Mouse (Mus musculus) kidney, postnatal 0 days (tissue): Measurements from ENCODE around the gene B4gat1. TPM values are rescaled to one million over a fixed set of nuclear protein-coding genes. Genes with fewer than 3 reads are reported as not detected.

Source experiments
- ATAC-seq: fragments of 200-750 bp; cut with Nextera tagmentation; replicated peaks from 2 replicates; pipeline ENCODE4 v1.8.0; 2017; ENCODE audit warnings: low read depth, moderate number of reproducible peaks, moderate TSS enrichment, moderate library complexity; ENCODE audit not compliant: low FRiP score
- DNase-seq: peaks from one replicate; pipeline ENCODE4 v3.0.0-alpha.2; 2016; ENCODE audit warnings: low spot score
- H3K27ac ChIP-seq: fragments of 300-500 bp; sonication (generic); 2 replicates; pipeline ENCODE4 v1.5.1; 2014; ENCODE audit warnings: mild to moderate bottlenecking
- H3K27me3 ChIP-seq: fragments of 300-500 bp; sonication (generic); 2 replicates; pipeline ENCODE4 v1.6.1; 2014; ENCODE audit warnings: low read length, mixed read lengths; ENCODE audit not compliant: insufficient read depth
- H3K36me3 ChIP-seq: fragments of 300-500 bp; sonication (generic); 2 replicates; pipeline ENCODE4 v1.6.1; 2014; ENCODE audit warnings: low read length, mixed read lengths; ENCODE audit not compliant: insufficient read depth
- H3K4me1 ChIP-seq: fragments of 300-500 bp; sonication (generic); replicated peaks from 2 replicates; pipeline ENCODE4 v1.6.1; 2014; ENCODE audit warnings: antibody characterized with exemption, low read length, mixed read lengths; ENCODE audit not compliant: insufficient read depth
- H3K4me2 ChIP-seq: fragments of 300-500 bp; sonication (generic); 2 replicates; pipeline ENCODE4 v1.6.1; 2014; ENCODE audit warnings: mild to moderate bottlenecking, low read length, moderate library complexity, mixed read lengths
- H3K4me3 ChIP-seq: fragments of 300-500 bp; sonication (generic); replicated peaks from 2 replicates; pipeline ENCODE4 v1.5.1; 2014; ENCODE audit warnings: low read depth, low read length
- H3K9ac ChIP-seq: fragments of 300-500 bp; sonication (generic); 2 replicates; pipeline ENCODE4 v1.6.1; 2014; ENCODE audit warnings: low read depth, low read length
- H3K9me3 ChIP-seq: fragments of 300-500 bp; sonication (generic); replicated peaks from 2 replicates; pipeline ENCODE4 v1.6.1; 2016; ENCODE audit warnings: low read length, inconsistent platforms, mixed read lengths
- CTCF ChIP-seq: IDR thresholded peaks from 2 replicates; pipeline ENCODE4 v1.5.1; 2016; ENCODE audit warnings: antibody characterized with exemption, low read depth, mild to moderate bottlenecking, moderate library complexity
- WGBS: fragments of 180-500 bp; shearing (Covaris S2); extraction: QIAGEN DNeasy Blood & Tissue Kit; methylation state at CpG from one replicate; pipeline ENCODE4 v1.1.7; 2014; 5-methylcytosine and 5-hydroxymethylcytosine counted together
- polyA plus RNA-seq: library from polyadenylated mRNA; unstranded; fragments of >200 nt; fragmentation: Nextera tagmentation; extraction: Ambion mirVana; gene quantifications from 2 replicates; pipeline ENCODE4 v1.2.1, GENCODE M21; 2015

The B4gat1 gene
- polyA plus RNA-seq, 1 experiment from 2014 or later = 57.1 TPM

DNA sequence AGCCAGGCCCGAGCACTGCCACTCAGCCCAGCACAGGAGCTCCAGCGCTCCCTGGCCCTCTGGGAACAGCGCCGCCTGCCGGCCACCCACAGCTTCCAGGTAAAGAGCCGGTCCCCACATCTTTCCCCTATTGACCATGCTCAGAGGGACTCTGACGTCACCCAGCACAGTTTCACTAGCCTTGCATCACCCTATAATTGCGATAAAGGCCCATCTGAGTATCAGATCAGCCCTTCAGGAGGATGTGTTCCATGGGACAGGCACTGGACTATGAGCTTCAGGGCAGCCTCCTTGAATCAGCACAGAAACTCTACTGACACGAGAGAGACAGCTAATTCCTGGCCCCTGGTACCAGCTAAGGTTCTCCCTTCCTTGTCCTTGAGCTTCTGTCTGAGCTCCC, 15.3 kb downstream of the B4gat1 start:
- no peak overlapping the region for H3K27ac ChIP-seq
- no peaks in the 10 kb centered on the region for H3K9me3 ChIP-seq
- DNase-seq (peak; percentile 66), ATAC-seq (peak; percentile 8)
- H3K36me3 ChIP-seq = 0 out of 2 replicates have a peak, but pooled peaks cover 2% of the 10 kb centered on the region
- peaks cover 26% of the 10 kb centered on the region for H3K4me1 ChIP-seq
- TF ChIP-seq CTCF = peak; percentile 81
- H3K4me2 ChIP-seq = no peak overlapping the region
- no peaks in the 10 kb centered on the region for H3K27me3 ChIP-seq
- H3K4me3 ChIP-seq = no peak overlapping the region
- 30% methylated on average over 9 of the region's 9 CpGs for WGBS
- no peak overlapping the region for H3K9ac ChIP-seq

DNA sequence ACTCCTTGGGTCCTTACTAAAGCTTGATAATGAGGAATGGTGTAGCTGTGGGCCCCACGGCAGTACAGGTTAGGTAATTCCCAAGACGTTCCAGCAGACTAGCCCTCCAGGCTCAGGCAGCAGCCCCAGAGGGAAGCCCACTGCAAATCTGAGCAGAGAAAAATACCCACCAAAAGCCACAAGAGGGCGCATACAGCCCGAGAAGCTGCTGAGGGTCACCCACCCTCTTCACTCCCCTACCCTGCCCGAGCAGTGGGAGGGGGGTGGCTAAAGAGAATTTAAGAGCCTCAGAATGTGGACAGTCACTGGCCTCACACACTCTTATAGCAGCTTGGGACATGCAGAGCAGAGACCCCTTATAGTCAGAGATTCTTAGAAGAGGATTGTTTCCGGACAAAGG, 17.6 kb downstream of the B4gat1 start:
- no peak overlapping the region for H3K9ac ChIP-seq
- no peak overlapping the region for H3K4me3 ChIP-seq
- ATAC-seq (peak; percentile 17; the same call in 1 of the 2 replicates), DNase-seq (peak; percentile 83)
- H3K36me3 ChIP-seq = no peaks in the 10 kb centered on the region
- peaks cover 37% of the 10 kb centered on the region for H3K4me1 ChIP-seq
- H3K9me3 ChIP-seq = no peaks in the 10 kb centered on the region
- peak; percentile 76 for TF ChIP-seq CTCF
- H3K4me2 ChIP-seq = no peak overlapping the region
- H3K27ac ChIP-seq = no peak overlapping the region
- WGBS = 9% methylated on average over 6 of the region's 6 CpGs
- no peaks in the 10 kb centered on the region for H3K27me3 ChIP-seq

DNA sequence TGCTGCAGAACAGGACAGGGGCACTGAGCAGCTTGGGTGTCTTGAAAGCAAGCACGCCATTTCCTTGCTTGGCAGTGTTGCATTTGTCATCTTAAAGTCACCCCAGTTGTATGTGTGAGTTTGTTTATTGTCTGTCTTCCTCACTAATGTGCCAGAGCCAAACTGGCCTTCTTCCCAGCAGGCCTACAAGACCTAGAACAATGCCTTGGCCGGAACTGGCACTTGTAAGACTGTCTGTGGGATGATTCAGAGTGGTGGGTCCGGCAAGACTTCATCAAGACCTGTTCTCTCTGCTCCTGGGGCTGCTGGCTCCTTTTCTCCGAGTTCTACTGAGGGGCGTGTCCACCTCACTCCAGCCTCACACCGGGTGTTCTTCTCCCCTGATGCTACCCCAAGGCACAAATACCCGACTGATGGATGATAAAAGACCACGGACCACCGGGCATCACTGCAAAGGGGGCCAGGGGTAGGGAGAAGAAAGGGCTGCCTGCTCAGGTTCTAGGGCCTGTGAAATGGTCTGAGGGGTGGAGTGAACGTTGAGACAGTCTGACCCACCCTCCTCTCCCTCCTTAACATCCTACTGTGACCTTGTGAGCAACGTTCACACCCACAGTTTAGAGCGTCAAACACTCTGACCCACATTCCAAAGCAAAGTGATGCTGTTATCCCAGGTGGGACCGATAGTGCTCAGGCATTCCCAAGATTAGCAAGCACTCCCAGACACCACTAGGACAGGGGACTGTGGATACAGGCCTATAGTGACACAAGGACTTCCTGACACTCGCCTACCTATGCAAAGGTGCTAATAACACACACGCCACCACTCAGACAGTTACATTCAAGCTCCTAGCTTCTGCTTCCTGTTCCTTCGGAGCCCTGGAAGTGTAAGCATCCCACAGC, 19.5 kb downstream of the B4gat1 start:
- no peak overlapping the region for H3K4me2 ChIP-seq
- H3K9ac ChIP-seq = no peak overlapping the region
- H3K4me1 ChIP-seq = peaks cover 30% of the 10 kb centered on the region

DNA sequence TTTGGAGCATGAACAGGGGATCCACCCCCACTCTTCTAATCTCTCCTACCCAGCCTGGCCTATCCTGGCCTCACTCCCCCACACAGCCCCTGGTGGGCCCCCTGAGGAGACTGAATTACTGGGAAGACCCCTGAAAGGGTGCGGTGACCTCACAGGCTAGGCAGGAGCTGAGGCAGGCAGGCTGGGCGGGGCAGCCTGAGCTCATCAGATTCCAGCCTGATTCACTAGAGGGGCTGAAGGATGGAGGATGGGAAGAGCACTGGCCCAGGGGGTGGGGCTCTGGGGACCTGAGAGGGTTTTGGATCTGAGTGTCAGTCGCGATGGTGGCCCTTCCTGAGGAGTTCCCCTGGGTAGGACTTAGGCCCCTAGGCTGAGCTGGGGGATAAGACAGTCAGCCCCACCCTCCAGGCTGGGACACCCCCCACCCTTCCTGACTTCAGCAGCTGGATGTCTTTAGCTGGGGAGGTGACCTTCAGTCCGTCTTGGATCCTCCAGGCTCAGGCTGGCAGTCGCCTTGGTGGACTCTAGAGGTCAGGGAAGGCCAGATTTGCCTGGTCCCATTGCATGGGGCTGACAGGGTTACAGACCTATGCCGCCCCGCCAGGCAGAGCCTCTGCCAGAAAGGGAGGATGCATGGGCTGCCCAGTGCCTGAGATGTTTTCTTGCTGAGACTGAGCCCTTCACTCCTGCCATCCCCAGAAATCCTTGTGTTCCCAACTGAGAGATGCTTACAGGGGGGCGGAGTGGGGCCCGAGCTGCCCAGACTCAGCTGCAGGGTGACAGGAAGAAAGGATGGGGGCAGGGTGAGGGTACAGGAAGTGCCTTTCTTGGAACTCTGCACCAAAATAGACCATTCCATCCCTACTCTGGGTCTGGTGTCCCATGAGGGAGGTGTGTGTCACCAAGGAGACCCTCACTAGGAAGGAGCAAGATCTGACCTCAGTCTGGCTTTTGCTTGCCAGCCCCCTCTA, 20.5 kb downstream of the B4gat1 start:
- WGBS = 12% methylated on average over 10 of the region's 10 CpGs
- Histone ChIP-seq H3K4me1 (peaks cover 30% of the 10 kb centered on the region), H3K36me3 (no peaks in the 10 kb centered on the region), H3K27ac (peak overlapping the region; percentile 77), H3K9me3 (no peaks in the 10 kb centered on the region), H3K9ac (peak overlapping the region; percentile 10; the same call in 1 of the 2 replicates), H3K4me3 (no peak overlapping the region), H3K4me2 (peak overlapping the region; percentile 4; the same call in 1 of the 2 replicates), H3K27me3 (no peaks in the 10 kb centered on the region)
- peak; percentile 13; the same call in 1 of the 2 replicates for TF ChIP-seq CTCF
- ATAC-seq (peak; percentile 31; the same call in 1 of the 2 replicates), DNase-seq (peak; percentile 53)

More for the DNA sequence above, 19.5 kb downstream of the B4gat1 start:
- TF ChIP-seq CTCF = no peak
- no peaks in the 10 kb centered on the region for H3K9me3 ChIP-seq
- H3K27me3 ChIP-seq = no peaks in the 10 kb centered on the region
- no peak for DNase-seq
- no peak for ATAC-seq
- H3K4me3 ChIP-seq = no peak overlapping the region
- H3K36me3 ChIP-seq = no peaks in the 10 kb centered on the region
- 26% methylated on average over 16 of the region's 16 CpGs for WGBS
- peak overlapping the region; percentile 77 for H3K27ac ChIP-seq

DNA sequence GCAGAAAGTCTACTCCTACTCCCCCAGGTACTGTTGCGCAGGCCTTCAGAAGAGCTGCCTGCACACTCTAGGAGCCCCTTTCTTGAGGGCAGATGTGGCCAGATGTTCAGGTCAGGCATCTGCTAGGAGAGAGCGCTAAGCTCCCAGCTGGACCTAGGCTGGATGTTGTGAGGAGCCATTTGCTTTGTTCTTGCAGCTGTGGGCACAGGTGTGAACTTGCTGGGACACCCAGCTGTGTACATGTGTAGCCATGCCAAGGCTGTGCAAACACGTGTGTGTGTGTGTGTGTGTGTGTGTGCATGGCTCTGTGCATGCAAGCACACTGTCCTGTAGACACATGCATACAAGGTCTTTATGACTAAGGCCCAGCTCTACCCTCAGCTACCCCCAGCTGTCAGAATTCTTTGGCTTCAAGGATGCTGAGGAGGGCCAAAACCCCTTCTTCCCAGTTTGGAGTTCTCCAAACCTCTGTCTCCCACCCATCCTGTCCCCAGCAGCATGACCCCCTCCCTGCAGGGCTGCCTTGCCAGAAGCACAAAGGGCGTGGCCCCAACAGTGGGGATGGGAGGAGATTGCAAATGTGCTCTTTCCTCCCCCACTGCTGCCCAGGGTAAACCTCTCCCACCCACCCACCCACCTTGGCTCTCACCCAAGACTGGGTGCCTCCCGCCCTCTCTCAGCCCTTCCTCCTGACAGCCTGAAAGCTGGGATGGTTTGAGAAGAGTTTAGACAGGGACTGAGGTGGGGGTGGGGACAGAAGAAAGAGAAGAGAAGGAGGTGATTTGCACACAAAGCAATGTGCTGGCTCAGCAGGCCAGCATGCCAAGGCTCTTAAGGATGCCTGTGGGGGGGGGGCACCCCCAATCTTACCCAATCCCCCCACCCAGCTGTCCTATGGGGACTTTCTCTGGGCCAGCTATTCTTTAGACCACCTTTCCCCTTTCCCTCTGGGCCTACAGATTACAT, 22.0 kb downstream of the B4gat1 start:
- no peaks in the 10 kb centered on the region for H3K27me3 ChIP-seq
- H3K4me2 ChIP-seq = no peak overlapping the region
- no peaks in the 10 kb centered on the region for H3K36me3 ChIP-seq
- H3K4me3 ChIP-seq = no peak overlapping the region
- no peak overlapping the region for H3K9ac ChIP-seq
- 35% methylated on average over 5 of the region's 5 CpGs for WGBS
- DNase-seq (no peak), ATAC-seq (no peak)
- no peak for TF ChIP-seq CTCF
- peak overlapping the region; percentile 8 for H3K27ac ChIP-seq
- H3K4me1 ChIP-seq = peaks cover 32% of the 10 kb centered on the region
- H3K9me3 ChIP-seq = no peaks in the 10 kb centered on the region
